Mouse (Mus musculus): ENCODE measurements around the gene Eif4b. TPM values are rescaled to one million over a fixed set of nuclear protein-coding genes. Genes with fewer than 3 reads are reported as not detected.

The Eif4b gene
- polyA plus RNA-seq, 1 experiment from 2014 or later: 85.0 TPM

DNA sequence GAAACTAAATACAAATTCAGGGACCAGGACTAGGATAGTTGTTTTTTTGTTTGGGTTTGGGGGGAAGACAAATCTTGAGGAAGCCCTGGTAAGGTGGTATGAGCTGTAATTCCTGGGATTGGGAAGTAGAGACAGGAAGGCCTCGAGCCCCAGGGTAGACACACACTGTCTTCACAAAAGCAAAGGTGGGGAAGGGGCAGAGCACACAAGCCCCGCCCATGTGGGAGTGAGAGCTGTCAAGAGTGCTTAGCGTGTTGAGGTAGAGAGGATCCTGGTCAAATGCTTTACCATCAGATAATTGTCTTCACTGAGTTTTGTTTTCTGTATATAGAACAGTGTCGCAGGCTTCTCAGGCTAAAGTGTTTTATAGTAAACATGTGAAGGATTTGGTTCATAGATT, 9.5 kb downstream of the Eif4b start:
- Histone ChIP-seq H3K27me3 (ENCODE audit: control insufficient read depth, insufficient read depth, low read length) (no peaks in the 10 kb centered on the region), H3K4me1 (replicated peaks; ENCODE audit: control insufficient read depth, insufficient read depth, low read length) (no peaks in the 10 kb centered on the region; the same call in 1 of the 2 replicates), H3K9ac (ENCODE audit: low read depth, low read length) (no peak overlapping the region), H3K36me3 (ENCODE audit: control insufficient read depth, insufficient read depth, low read length) (peaks cover 18% of the 10 kb centered on the region), H3K4me2 (replicated peaks; ENCODE audit: low read depth, low read length) (no peak overlapping the region), H3K4me3 (ENCODE audit: low read depth, low read length) (no peak overlapping the region), H3K27ac (ENCODE audit: low read depth, low read length) (no peak overlapping the region), H3K9me3 (ENCODE audit: control insufficient read depth, low read length) (no peaks in the 10 kb centered on the region)
- ATAC-seq (ENCODE audit: low FRiP score): no peak
- no peak for DNase-seq (ENCODE audit: low spot score)
- 88% methylated on average over 4 of the region's 4 CpGs for WGBS

DNA sequence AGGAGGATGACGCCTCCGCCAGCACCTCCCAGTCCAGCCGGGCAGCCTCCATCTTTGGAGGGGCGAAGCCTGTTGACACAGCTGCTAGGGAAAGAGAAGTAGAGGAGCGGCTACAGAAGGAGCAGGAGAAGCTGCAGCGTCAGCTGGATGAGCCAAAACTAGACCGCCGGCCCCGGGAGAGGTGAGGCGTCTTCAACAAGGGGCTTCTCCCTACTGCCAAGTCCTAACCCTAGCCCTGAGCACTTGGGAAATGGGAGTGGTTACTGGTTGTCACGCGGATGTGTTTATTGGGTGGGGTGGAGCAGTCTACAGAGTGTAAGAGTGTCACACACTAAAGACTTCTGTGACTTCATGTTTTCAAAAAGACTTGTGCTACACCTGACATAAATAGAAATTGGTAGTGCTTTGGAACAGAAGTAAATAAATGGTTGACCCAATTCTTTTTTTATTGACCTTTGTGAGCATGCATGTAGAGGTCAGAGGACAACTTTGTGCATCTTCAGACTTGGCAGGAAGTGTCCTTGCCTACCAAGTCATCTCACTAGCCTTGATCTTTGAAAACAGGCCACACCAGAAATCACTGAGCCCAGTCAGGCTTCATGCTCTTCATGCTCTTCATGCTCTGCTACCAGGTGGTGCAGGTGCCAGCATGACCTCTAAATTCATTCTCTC, 16.5 kb downstream of the Eif4b start:
- no peak overlapping the region for H3K9ac ChIP-seq (ENCODE audit: low read depth, low read length)
- no peaks in the 10 kb centered on the region for H3K4me1 ChIP-seq (replicated peaks; ENCODE audit: control insufficient read depth, insufficient read depth, low read length)
- no peak overlapping the region for H3K4me2 ChIP-seq (replicated peaks; ENCODE audit: low read depth, low read length)
- WGBS: 89% methylated on average over 12 of the region's 12 CpGs
- no peak for DNase-seq (ENCODE audit: low spot score)
- peaks cover 39% of the 10 kb centered on the region for H3K36me3 ChIP-seq (ENCODE audit: control insufficient read depth, insufficient read depth, low read length)
- no peaks in the 10 kb centered on the region for H3K9me3 ChIP-seq (ENCODE audit: control insufficient read depth, low read length)
- no peak overlapping the region for H3K27ac ChIP-seq (ENCODE audit: low read depth, low read length)
- no peak for ATAC-seq (ENCODE audit: low FRiP score)
- no peak overlapping the region for H3K4me3 ChIP-seq (ENCODE audit: low read depth, low read length)
- no peaks in the 10 kb centered on the region for H3K27me3 ChIP-seq (ENCODE audit: control insufficient read depth, insufficient read depth, low read length)

DNA sequence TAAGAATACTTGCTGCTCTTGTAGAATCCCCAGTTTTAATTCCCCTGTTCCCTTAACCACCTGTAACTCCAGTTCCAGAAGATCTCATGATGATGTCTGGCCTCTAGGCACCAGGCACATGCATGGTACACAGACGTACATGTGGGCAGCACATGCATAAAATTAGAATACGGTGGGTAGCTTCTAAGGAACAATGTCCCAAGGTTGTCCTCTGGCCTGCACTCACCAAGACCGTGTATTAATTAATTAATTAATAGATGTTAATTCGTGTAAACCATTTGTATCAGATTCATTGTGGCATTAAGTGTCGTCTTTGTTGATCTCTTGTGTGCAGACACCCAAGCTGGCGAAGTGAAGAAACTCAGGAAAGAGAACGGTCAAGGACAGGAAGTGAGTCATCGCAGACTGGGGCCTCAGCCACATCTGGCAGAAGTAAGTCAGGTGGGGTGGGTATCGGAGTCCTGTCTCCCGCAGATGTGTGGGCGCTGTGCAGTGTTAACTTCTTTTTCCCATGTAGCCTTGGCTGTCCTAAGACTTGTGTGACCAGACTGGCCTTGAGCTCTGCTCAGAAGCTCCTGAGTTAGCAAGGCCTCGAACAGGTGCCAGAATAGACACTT, 17.6 kb downstream of the Eif4b start:
- no peaks in the 10 kb centered on the region for H3K9me3 ChIP-seq (ENCODE audit: control insufficient read depth, low read length)
- DNase-seq (ENCODE audit: low spot score) (no peak), ATAC-seq (ENCODE audit: low FRiP score) (no peak)
- WGBS: 92% methylated on average over 12 of the region's 12 CpGs
- H3K4me2 ChIP-seq (replicated peaks; ENCODE audit: low read depth, low read length): no peak overlapping the region
- no peak overlapping the region for H3K4me3 ChIP-seq (ENCODE audit: low read depth, low read length)
- H3K27ac ChIP-seq (ENCODE audit: low read depth, low read length): no peak overlapping the region
- H3K36me3 ChIP-seq (ENCODE audit: control insufficient read depth, insufficient read depth, low read length): peaks cover 36% of the 10 kb centered on the region
- H3K27me3 ChIP-seq (ENCODE audit: control insufficient read depth, insufficient read depth, low read length): no peaks in the 10 kb centered on the region
- H3K4me1 ChIP-seq (replicated peaks; ENCODE audit: control insufficient read depth, insufficient read depth, low read length): no peaks in the 10 kb centered on the region
- no peak overlapping the region for H3K9ac ChIP-seq (ENCODE audit: low read depth, low read length)

DNA sequence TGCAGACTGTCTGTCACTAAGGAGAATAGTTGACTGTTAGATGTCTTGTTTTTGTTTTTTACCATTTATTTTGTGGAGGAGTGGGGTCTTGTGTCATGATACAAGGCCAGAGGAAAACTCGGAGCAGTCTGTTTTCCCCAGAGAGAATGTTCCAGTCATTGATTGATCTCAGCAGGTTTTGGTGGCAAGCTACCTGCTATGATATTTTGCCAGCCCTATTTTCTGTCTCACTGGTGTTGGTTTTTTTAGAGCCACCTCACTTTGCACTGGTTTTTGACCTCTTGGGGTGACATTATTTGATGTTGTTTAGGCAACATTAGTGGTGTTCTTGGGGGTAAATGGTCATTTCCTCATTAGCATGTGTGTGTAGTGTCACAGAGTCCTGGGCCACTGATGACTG, 18.1 kb downstream of the Eif4b start:
- H3K27me3 ChIP-seq (ENCODE audit: control insufficient read depth, insufficient read depth, low read length): no peaks in the 10 kb centered on the region
- no peak overlapping the region for H3K27ac ChIP-seq (ENCODE audit: low read depth, low read length)
- no peaks in the 10 kb centered on the region for H3K4me1 ChIP-seq (replicated peaks; ENCODE audit: control insufficient read depth, insufficient read depth, low read length)
- DNase-seq (ENCODE audit: low spot score): no peak
- no peak overlapping the region for H3K9ac ChIP-seq (ENCODE audit: low read depth, low read length)
- H3K4me3 ChIP-seq (ENCODE audit: low read depth, low read length): no peak overlapping the region
- H3K4me2 ChIP-seq (replicated peaks; ENCODE audit: low read depth, low read length): no peak overlapping the region
- peaks cover 36% of the 10 kb centered on the region for H3K36me3 ChIP-seq (ENCODE audit: control insufficient read depth, insufficient read depth, low read length)
- no peak for ATAC-seq (ENCODE audit: low FRiP score)
- no peaks in the 10 kb centered on the region for H3K9me3 ChIP-seq (ENCODE audit: control insufficient read depth, low read length)
- WGBS: 89% methylated on average over 1 of the region's 1 CpGs

DNA sequence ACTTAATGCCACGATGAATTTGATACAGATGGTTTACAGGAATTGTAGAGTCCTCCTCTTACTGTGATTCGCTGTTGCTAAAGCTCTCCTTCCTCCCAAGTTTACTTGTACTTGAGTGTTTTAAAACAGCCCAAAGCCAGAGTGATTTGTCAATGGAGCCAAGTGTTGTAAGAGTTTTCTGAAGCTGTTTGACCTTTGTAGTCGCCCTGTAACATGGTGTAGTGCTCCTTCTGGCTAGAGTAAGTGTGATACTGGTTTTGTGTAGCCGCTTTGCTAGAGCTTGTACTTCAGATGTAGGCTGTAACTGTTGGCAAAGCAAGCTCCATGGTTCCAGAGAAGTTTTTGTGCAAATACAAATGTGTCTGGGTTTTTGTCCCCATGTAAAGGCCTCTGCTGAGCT, 18.6 kb downstream of the Eif4b start:
- Histone ChIP-seq H3K9ac (ENCODE audit: low read depth, low read length) (no peak overlapping the region), H3K36me3 (ENCODE audit: control insufficient read depth, insufficient read depth, low read length) (peaks cover 32% of the 10 kb centered on the region), H3K4me2 (replicated peaks; ENCODE audit: low read depth, low read length) (no peak overlapping the region), H3K27me3 (ENCODE audit: control insufficient read depth, insufficient read depth, low read length) (no peaks in the 10 kb centered on the region), H3K4me3 (ENCODE audit: low read depth, low read length) (no peak overlapping the region), H3K4me1 (replicated peaks; ENCODE audit: control insufficient read depth, insufficient read depth, low read length) (no peaks in the 10 kb centered on the region), H3K27ac (ENCODE audit: low read depth, low read length) (no peak overlapping the region), H3K9me3 (ENCODE audit: control insufficient read depth, low read length) (no peaks in the 10 kb centered on the region)
- ATAC-seq (ENCODE audit: low FRiP score) (no peak), DNase-seq (ENCODE audit: low spot score) (no peak)
- WGBS: 93% methylated on average over 4 of the region's 4 CpGs

DNA sequence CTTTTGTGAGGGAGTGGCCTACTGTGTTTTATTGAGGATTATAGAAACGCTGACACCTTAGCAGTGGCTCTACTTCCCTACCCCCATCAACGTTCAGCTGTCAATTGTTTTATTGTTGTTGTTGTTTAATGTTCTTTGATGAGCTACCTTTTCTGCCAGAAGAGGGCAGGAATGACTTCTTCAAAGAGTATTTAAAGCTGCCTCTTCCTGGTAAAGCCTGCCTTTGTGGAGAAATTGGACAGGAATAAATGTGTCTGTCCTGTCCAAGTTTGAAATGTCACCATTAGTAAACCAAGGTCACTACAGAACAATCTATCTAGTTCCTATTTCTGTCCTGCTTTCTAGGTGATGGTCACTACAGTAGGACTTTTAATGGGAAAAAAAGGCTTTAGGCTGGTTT, 20.6 kb downstream of the Eif4b start:
- peaks cover 27% of the 10 kb centered on the region for H3K36me3 ChIP-seq (ENCODE audit: control insufficient read depth, insufficient read depth, low read length)

DNA sequence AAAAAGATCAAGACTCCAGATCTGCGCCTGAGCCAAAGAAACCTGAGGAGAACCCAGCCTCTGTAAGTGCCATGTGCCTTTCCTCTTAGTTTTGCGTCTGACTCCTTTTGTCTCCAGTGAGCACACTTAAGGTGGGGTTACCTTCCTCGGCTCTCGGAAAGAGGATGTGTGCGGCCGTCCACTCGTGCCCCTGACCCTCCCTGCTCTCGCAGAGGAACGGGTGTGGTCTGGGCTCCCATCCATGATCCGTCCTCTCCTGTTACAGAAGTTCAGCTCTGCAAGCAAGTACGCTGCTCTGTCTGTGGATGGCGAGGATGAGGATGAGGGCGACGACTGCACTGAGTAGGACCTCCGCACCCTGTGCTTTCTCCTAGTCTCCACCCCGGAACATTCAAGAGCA, 21.4 kb downstream of the Eif4b start:
- H3K36me3 ChIP-seq (ENCODE audit: control insufficient read depth, insufficient read depth, low read length): peaks cover 23% of the 10 kb centered on the region
- no peak overlapping the region for H3K4me2 ChIP-seq (replicated peaks; ENCODE audit: low read depth, low read length)
- DNase-seq (ENCODE audit: low spot score): no peak

More for the DNA sequence above, 20.6 kb downstream of the Eif4b start:
- no peak overlapping the region for H3K27ac ChIP-seq (ENCODE audit: low read depth, low read length)
- H3K9ac ChIP-seq (ENCODE audit: low read depth, low read length): no peak overlapping the region
- no peaks in the 10 kb centered on the region for H3K4me1 ChIP-seq (replicated peaks; ENCODE audit: control insufficient read depth, insufficient read depth, low read length)
- no peak overlapping the region for H3K4me2 ChIP-seq (replicated peaks; ENCODE audit: low read depth, low read length)
- 75% methylated on average over 2 of the region's 2 CpGs for WGBS
- DNase-seq (ENCODE audit: low spot score): no peak
- H3K27me3 ChIP-seq (ENCODE audit: control insufficient read depth, insufficient read depth, low read length): no peaks in the 10 kb centered on the region
- ATAC-seq (ENCODE audit: low FRiP score): no peak
- no peak overlapping the region for H3K4me3 ChIP-seq (ENCODE audit: low read depth, low read length)
- no peaks in the 10 kb centered on the region for H3K9me3 ChIP-seq (ENCODE audit: control insufficient read depth, low read length)

DNA sequence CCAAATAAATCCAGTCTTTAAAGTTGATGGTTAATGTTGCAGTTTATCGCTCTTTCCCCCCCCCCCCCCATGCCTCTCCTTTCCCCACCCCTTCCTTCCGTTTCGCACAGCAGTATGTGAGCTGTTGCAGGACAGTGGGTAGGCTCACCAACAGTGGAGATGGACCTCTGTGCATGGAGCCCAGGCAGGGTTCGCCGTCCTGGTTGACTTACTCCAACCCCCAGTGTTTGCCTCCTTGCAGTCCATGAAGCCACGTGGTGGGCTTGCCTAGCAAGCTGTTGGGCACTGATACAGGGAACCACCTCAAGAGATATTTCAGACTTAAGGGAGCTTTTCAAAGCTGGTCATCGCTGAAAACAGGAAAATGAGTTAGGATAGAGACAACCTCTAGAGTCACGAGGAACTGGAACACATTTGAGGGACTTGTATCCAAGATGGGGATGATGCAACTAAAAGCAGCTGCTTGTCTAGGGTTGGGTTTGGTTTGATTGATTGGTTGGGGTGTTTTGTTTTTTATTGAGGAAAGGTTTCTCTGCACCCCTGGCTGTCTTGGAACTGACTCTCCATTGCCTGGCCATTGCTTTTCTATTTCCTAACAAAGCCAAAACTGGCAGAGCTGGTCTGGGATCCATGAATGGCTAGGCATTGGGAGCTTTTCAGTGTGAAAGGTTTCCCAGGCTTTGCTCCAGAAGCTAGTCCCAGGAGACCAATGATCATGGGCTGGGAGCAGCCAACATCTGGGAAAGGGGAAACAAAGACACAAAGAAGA, 23.8 kb downstream of the Eif4b start:
- ATAC-seq (ENCODE audit: low FRiP score): no peak
- H3K9me3 ChIP-seq (ENCODE audit: control insufficient read depth, low read length): no peaks in the 10 kb centered on the region
- no peak overlapping the region for H3K27ac ChIP-seq (ENCODE audit: low read depth, low read length)
- H3K9ac ChIP-seq (ENCODE audit: low read depth, low read length): no peak overlapping the region
- DNase-seq (ENCODE audit: low spot score): no peak
- WGBS: 81% methylated on average over 8 of the region's 8 CpGs
- no peak overlapping the region for H3K4me3 ChIP-seq (ENCODE audit: low read depth, low read length)
- H3K36me3 ChIP-seq (ENCODE audit: control insufficient read depth, insufficient read depth, low read length): peaks cover 8% of the 10 kb centered on the region; the same call in 1 of the 2 replicates
- H3K27me3 ChIP-seq (ENCODE audit: control insufficient read depth, insufficient read depth, low read length): 0 out of 2 replicates have a peak, but pooled peaks cover 5% of the 10 kb centered on the region
- peaks cover 4% of the 10 kb centered on the region for H3K4me1 ChIP-seq (replicated peaks; ENCODE audit: control insufficient read depth, insufficient read depth, low read length)
- H3K4me2 ChIP-seq (replicated peaks; ENCODE audit: low read depth, low read length): no peak overlapping the region

More for the DNA sequence above, 21.4 kb downstream of the Eif4b start:
- Histone ChIP-seq H3K4me3 (ENCODE audit: low read depth, low read length) (no peak overlapping the region), H3K27me3 (ENCODE audit: control insufficient read depth, insufficient read depth, low read length) (no peaks in the 10 kb centered on the region), H3K9ac (ENCODE audit: low read depth, low read length) (no peak overlapping the region), H3K4me1 (replicated peaks; ENCODE audit: control insufficient read depth, insufficient read depth, low read length) (no peaks in the 10 kb centered on the region), H3K27ac (ENCODE audit: low read depth, low read length) (no peak overlapping the region), H3K9me3 (ENCODE audit: control insufficient read depth, low read length) (no peaks in the 10 kb centered on the region)
- no peak for ATAC-seq (ENCODE audit: low FRiP score)
- WGBS: 91% methylated on average over 16 of the region's 16 CpGs
